Mouse (Mus musculus): Measurements from ENCODE around the gene Vmn1r5. TPM values are rescaled to one million over a fixed set of nuclear protein-coding genes. Genes with fewer than 3 reads are reported as not detected.
A peak's percentile ranks its signal among the peaks of the same experiment; 100 is the strongest.
"Not testable (repeated sequence)": the region's sequence is repeated elsewhere in the genome, so short reads cannot be mapped to it uniquely, and the experiment has no call there.

Vmn1r5 gene
- polyA plus RNA-seq (2014; fragmentation: Nextera tagmentation; extraction: Ambion mirVana): not detected in 2 replicates

DNA sequence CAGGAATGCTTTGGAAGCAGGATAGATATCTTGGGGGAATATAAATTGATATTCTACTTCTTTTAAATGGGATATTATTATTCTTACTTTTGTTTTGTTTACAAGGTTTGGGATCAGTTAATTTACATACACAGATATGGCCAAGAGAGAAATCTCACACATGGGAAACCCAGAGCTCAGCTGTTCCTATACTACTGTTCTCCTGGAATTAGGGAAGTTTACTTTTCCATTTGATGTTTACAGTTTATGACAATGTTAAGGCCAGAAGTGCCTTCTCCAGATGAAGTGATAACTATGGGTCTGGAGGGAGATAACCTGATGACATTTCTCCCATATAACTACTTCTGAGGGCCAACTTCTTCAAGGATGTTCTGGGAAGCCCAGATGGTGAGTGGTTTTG, at the start of gene Vmn1r5:
Gene Vmn1r5, plus strand, starts transcription at position 301 of the 400 bp plus-strand sequence.
- no peaks in the 10 kb centered on the region for H3K4me1 ChIP-seq (replicated peaks; ENCODE audit: control insufficient read depth, insufficient read depth, low read length)
- H3K27me3 ChIP-seq (ENCODE audit: control insufficient read depth, insufficient read depth, low read length): no peaks in the 10 kb centered on the region
- no peak within 1 kb of the TSS for H3K9ac ChIP-seq
- no peaks in the 10 kb centered on the region for H3K36me3 ChIP-seq (replicated peaks; ENCODE audit: control insufficient read depth, insufficient read depth)
- no peak for DNase-seq (ENCODE audit: low spot score)
- H3K4me2 ChIP-seq (replicated peaks): no peak within 1 kb of the TSS
- no peak within 1 kb of the TSS for H3K27ac ChIP-seq
- no peak for ATAC-seq (ENCODE audit: low FRiP score)
- no peak within 1 kb of the TSS for H3K4me3 ChIP-seq (replicated peaks; ENCODE audit: low read length)
- no peaks in the 10 kb centered on the region for H3K9me3 ChIP-seq (ENCODE audit: control insufficient read depth, low read length)

GRCm38 (mm10) chr6:56923331-56923725, 46.7 kb upstream of the Vmn1r5 start:
- H3K36me3 ChIP-seq (replicated peaks; ENCODE audit: control insufficient read depth, insufficient read depth): no peaks in the 10 kb centered on the region
- DNase-seq (ENCODE audit: low spot score): no peak
- H3K4me2 ChIP-seq (replicated peaks): peak overlapping the region; percentile 71
- H3K9me3 ChIP-seq (ENCODE audit: control insufficient read depth, low read length): no peaks in the 10 kb centered on the region
- H3K4me3 ChIP-seq (replicated peaks; ENCODE audit: low read length): peak overlapping the region; percentile 66
- H3K4me1 ChIP-seq (replicated peaks; ENCODE audit: control insufficient read depth, insufficient read depth, low read length): peaks cover 18% of the 10 kb centered on the region
- peak overlapping the region; percentile 79 for H3K9ac ChIP-seq
- ATAC-seq (ENCODE audit: low FRiP score): no peak; the same call in 1 of the 2 replicates
- under 1% methylated on average over 25 of the region's 25 CpGs for WGBS
- H3K27me3 ChIP-seq (ENCODE audit: control insufficient read depth, insufficient read depth, low read length): no peaks in the 10 kb centered on the region
- H3K27ac ChIP-seq: peak overlapping the region; percentile 85

- no peaks in the 10 kb centered on the region for H3K27me3 ChIP-seq (ENCODE audit: control insufficient read depth, insufficient read depth, low read length)
- DNase-seq (ENCODE audit: low spot score): peak; percentile 97
- H3K27ac ChIP-seq: peak within 1 kb of the TSS; percentile 85
- peaks cover 18% of the 10 kb centered on the region for H3K4me1 ChIP-seq (replicated peaks; ENCODE audit: control insufficient read depth, insufficient read depth, low read length)
- no peaks in the 10 kb centered on the region for H3K36me3 ChIP-seq (replicated peaks; ENCODE audit: control insufficient read depth, insufficient read depth)
- H3K4me2 ChIP-seq (replicated peaks): peak within 1 kb of the TSS; percentile 71
- ATAC-seq (ENCODE audit: low FRiP score): peak; percentile 99
- peak within 1 kb of the TSS; percentile 79 for H3K9ac ChIP-seq
- no peaks in the 10 kb centered on the region for H3K9me3 ChIP-seq (ENCODE audit: control insufficient read depth, low read length)
- WGBS: 3% methylated on average over 64 of the region's 64 CpGs
- peak within 1 kb of the TSS; percentile 66 for H3K4me3 ChIP-seq (replicated peaks; ENCODE audit: low read length)
Observed at GRCm38 (mm10) chr6:56923726-56924707, 46.1 kb upstream of the Vmn1r5 start, which contains the start of the genes Nt5c3 and Vmn1r4. TSS of gene Nt5c3 (minus strand) at chr6:56923932. TSS of gene Vmn1r4 (plus strand) at chr6:56924015.

DNA sequence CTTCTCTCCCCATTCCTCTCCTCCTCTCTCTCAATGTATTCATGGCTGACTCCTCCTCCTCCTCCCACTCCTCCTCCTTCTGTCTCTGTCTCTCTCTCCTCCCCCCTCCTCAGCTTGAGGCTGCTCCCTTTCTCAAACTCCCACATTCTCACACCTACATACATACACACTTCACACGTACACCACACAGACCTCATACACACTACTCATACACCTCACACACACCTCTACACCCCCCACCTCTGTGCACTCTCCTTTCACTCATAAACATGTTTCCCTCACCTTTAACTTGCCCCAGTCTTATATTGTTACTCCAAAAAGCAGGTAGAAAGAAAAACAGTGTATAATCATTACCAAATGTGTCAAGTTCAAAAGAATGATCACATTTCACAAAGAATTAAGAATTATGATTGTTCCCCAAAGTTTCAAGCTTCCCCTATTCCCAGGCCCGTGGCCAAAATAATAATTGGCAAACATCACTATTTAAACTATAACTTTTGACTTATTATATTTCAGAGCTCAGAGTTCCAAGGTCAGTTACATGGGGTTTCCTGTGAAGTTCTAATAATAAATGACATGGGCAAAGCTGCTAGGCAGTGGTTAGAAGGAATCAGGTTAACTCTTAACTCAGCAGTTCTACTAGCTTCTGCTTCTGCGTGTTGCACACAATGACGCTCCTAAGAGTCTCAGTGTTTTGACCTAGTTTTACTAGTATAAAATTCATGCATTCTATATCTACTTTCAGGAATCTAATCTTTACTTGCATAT, 38.2 kb upstream of the Vmn1r5 start:
- H3K9me3 ChIP-seq (ENCODE audit: control insufficient read depth, low read length): no peaks in the 10 kb centered on the region
- no peak overlapping the region for H3K4me2 ChIP-seq (replicated peaks)
- DNase-seq (ENCODE audit: low spot score) (no peak), ATAC-seq (ENCODE audit: low FRiP score) (no peak)
- H3K9ac ChIP-seq: no peak overlapping the region
- 77% methylated on average over 4 of the region's 4 CpGs for WGBS
- H3K27ac ChIP-seq: no peak overlapping the region
- no peak overlapping the region for H3K4me3 ChIP-seq (replicated peaks; ENCODE audit: low read length)
- H3K4me1 ChIP-seq (replicated peaks; ENCODE audit: control insufficient read depth, insufficient read depth, low read length): no peaks in the 10 kb centered on the region
- H3K36me3 ChIP-seq (replicated peaks; ENCODE audit: control insufficient read depth, insufficient read depth): no peaks in the 10 kb centered on the region
- no peaks in the 10 kb centered on the region for H3K27me3 ChIP-seq (ENCODE audit: control insufficient read depth, insufficient read depth, low read length)

DNA sequence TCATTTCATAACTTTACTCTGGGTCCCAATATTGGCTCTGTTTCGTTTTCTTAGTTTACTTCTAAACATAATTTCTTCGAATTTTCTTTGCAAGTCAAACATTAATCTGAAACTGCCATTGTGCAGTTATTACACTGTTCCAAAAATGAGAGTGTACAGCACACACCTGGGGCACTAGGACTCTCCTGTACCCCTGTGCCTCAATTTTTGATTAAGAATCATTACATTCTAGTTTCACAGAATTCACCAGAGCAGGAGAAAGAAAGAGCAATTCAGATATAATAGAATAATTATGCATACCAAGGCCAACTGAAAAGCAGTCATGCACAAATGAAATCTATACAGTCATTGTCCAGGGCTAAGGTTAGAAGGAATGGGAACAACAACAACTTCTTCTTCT, 37.6 kb upstream of the Vmn1r5 start:
- Histone ChIP-seq H3K4me1 (replicated peaks; ENCODE audit: control insufficient read depth, insufficient read depth, low read length) (no peaks in the 10 kb centered on the region), H3K27me3 (ENCODE audit: control insufficient read depth, insufficient read depth, low read length) (no peaks in the 10 kb centered on the region), H3K4me2 (replicated peaks) (no peak overlapping the region), H3K9me3 (ENCODE audit: control insufficient read depth, low read length) (no peaks in the 10 kb centered on the region), H3K27ac (no peak overlapping the region), H3K4me3 (replicated peaks; ENCODE audit: low read length) (no peak overlapping the region), H3K9ac (no peak overlapping the region), H3K36me3 (replicated peaks; ENCODE audit: control insufficient read depth, insufficient read depth) (no peaks in the 10 kb centered on the region)
- WGBS: 67% methylated on average over 2 of the region's 2 CpGs
- DNase-seq (ENCODE audit: low spot score) (no peak), ATAC-seq (ENCODE audit: low FRiP score) (no peak)

- no peak overlapping the region for H3K27ac ChIP-seq
- DNase-seq (ENCODE audit: low spot score): no peak
Observed at GRCm38 (mm10) chr6:56934366-56934765, 35.7 kb upstream of the Vmn1r5 start.

GRCm38 (mm10) chr6:56956436-56956835, 13.6 kb upstream of the Vmn1r5 start:
- Histone ChIP-seq H3K27ac (no peak overlapping the region), H3K27me3 (ENCODE audit: control insufficient read depth, insufficient read depth, low read length) (no peaks in the 10 kb centered on the region), H3K4me2 (replicated peaks) (no peak overlapping the region), H3K9me3 (ENCODE audit: control insufficient read depth, low read length) (no peaks in the 10 kb centered on the region), H3K9ac (no peak overlapping the region), H3K36me3 (replicated peaks; ENCODE audit: control insufficient read depth, insufficient read depth) (no peaks in the 10 kb centered on the region), H3K4me1 (replicated peaks; ENCODE audit: control insufficient read depth, insufficient read depth, low read length) (no peaks in the 10 kb centered on the region), H3K4me3 (replicated peaks; ENCODE audit: low read length) (no peak overlapping the region)
- ATAC-seq (ENCODE audit: low FRiP score) (no peak), DNase-seq (ENCODE audit: low spot score) (no peak)
- WGBS: 83% methylated on average over 5 of the region's 5 CpGs

More at GRCm38 (mm10) chr6:56934366-56934765, 35.7 kb upstream of the Vmn1r5 start:
- Histone ChIP-seq H3K9ac (no peak overlapping the region), H3K9me3 (ENCODE audit: control insufficient read depth, low read length) (no peaks in the 10 kb centered on the region), H3K36me3 (replicated peaks; ENCODE audit: control insufficient read depth, insufficient read depth) (no peaks in the 10 kb centered on the region), H3K4me3 (replicated peaks; ENCODE audit: low read length) (no peak overlapping the region), H3K4me2 (replicated peaks) (no peak overlapping the region), H3K4me1 (replicated peaks; ENCODE audit: control insufficient read depth, insufficient read depth, low read length) (no peaks in the 10 kb centered on the region), H3K27me3 (ENCODE audit: control insufficient read depth, insufficient read depth, low read length) (no peaks in the 10 kb centered on the region)
- WGBS: 90% methylated on average over 4 of the region's 4 CpGs
- ATAC-seq (ENCODE audit: low FRiP score): no peak

DNA sequence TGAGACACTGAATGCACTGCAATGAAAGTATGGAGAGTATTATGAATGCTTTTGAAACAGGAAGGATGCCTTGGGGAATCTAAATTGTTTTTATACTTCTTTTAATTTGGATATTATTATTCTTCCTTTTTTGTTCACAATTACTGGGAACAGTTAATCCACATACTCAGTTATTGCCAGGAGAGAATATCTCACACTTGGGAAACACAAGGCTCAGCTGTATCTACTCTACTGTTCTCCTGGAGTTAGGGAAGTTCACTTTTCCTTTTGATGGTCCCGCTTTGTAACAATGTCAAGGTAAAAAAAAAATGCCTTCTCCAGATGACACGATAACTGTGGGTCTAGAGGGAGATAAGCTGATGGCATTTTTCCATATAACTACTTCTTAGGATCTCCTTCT, 26.9 kb downstream of the Vmn1r5 start, which contains the start of gene Vmn1r6:
Gene Vmn1r6, plus strand, starts transcription at position 301 of the 400 bp plus-strand sequence.
- WGBS: 80% methylated on average over 2 of the region's 2 CpGs
- Histone ChIP-seq H3K9ac (no peak within 1 kb of the TSS), H3K4me3 (replicated peaks; ENCODE audit: low read length) (no peak within 1 kb of the TSS), H3K27me3 (ENCODE audit: control insufficient read depth, insufficient read depth, low read length) (no peaks in the 10 kb centered on the region), H3K4me2 (replicated peaks) (no peak within 1 kb of the TSS), H3K9me3 (ENCODE audit: control insufficient read depth, low read length) (no peaks in the 10 kb centered on the region), H3K27ac (no peak within 1 kb of the TSS), H3K4me1 (replicated peaks; ENCODE audit: control insufficient read depth, insufficient read depth, low read length) (no peaks in the 10 kb centered on the region), H3K36me3 (replicated peaks; ENCODE audit: control insufficient read depth, insufficient read depth) (no peaks in the 10 kb centered on the region)
- ATAC-seq (ENCODE audit: low FRiP score) (no peak), DNase-seq (ENCODE audit: low spot score) (no peak)

DNA sequence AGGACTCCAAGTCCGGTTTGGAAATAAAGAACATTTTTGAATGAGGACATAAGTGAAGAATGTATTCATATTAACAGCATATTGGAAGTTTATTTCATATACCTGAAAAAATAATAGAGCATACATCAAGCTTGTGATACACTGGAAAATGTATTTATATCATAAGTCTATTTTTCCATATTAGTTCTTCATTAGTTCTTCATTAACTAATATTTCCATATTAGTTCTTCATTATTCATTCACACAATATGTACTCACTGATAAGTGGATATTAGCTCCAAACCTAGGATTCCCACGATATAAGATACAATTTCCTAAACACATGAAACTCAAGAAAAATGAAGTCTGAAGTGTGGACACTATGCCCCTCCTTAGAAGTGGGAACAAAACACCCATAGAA, 55.2 kb downstream of the Vmn1r5 start, which contains the start of gene Vmn1r7:
Gene Vmn1r7, minus strand, starts transcription at position 101 of the 400 bp plus-strand sequence.
- not testable (repeated sequence) for ATAC-seq (ENCODE audit: low FRiP score); H3K4me1 ChIP-seq (replicated peaks; ENCODE audit: control insufficient read depth, insufficient read depth, low read length); H3K4me2 ChIP-seq (replicated peaks); DNase-seq (ENCODE audit: low spot score); H3K9ac ChIP-seq; H3K27ac ChIP-seq; H3K27me3 ChIP-seq (ENCODE audit: control insufficient read depth, insufficient read depth, low read length); H3K4me3 ChIP-seq (replicated peaks; ENCODE audit: low read length); H3K9me3 ChIP-seq (ENCODE audit: control insufficient read depth, low read length); H3K36me3 ChIP-seq (replicated peaks; ENCODE audit: control insufficient read depth, insufficient read depth)
- WGBS: 92% methylated on average over 2 of the region's 2 CpGs
